Mouse (Mus musculus) lung, postnatal 0 days (tissue): ENCODE results near the gene Ikzf1.

ENCODE experiments used
- CTCF ChIP-seq: IDR thresholded peaks from 2 replicates; pipeline ENCODE4 v1.5.1; 2016; ENCODE audit warnings: antibody characterized with exemption, mild to moderate bottlenecking
- EP300 ChIP-seq: IDR thresholded peaks from 2 replicates; pipeline ENCODE4 v1.6.1; 2016; ENCODE audit warnings: antibody characterized with exemption, mild to moderate bottlenecking, control low read depth

DNA sequence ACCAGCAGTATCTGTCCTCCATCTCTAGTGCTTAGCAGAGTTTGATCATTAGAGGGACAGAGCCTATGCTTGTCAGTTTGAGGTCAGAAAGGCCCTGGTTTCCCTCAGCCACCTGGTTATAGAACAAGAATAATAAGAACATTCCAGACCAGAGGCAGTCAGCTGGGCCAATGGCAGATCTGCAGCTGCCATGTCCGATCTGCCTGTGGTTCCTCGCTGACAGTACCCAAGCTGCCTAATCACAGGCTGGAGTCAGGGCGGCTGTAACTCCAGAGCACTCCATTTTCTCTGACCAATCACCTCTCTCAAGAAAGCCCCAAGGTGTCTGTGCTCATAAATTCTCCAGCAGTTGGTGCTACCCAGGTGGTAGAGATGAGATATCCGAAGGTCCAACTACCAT is 27.2 kb upstream of the Ikzf1 start:
- TF ChIP-seq CTCF (no peak), EP300 (no peak)
